Mouse (Mus musculus) ES-E14 (cell line): ENCODE measurements around the gene 5430419D17Rik.

Experiments
- CHD2 ChIP-seq: IDR thresholded peaks from 2 replicates; pipeline ENCODE4 v1.6.1; 2014; ENCODE audit warnings: mild to moderate bottlenecking, low read depth, low read length, inconsistent platforms
- MAFK ChIP-seq: IDR thresholded peaks from 2 replicates; pipeline ENCODE4 v1.6.1; 2014; ENCODE audit warnings: mild to moderate bottlenecking, low read depth, low read length, inconsistent platforms; ENCODE audit not compliant: insufficient read depth
- ZC3H11A ChIP-seq: IDR thresholded peaks from 2 replicates; pipeline ENCODE4 v1.6.1; 2012; ENCODE audit warnings: low read depth, mild to moderate bottlenecking, inconsistent platforms, low read length, borderline replicate concordance
- ZNF384 ChIP-seq: IDR thresholded peaks from 2 replicates; pipeline ENCODE4 v1.6.1; 2012; ENCODE audit warnings: low read depth, low read length, inconsistent platforms

- no peak for TF ChIP-seq ZC3H11A
- no peak for TF ChIP-seq MAFK
- TF ChIP-seq ZNF384: no peak
- TF ChIP-seq CHD2: no peak
These were observed at the start of gene 5430419D17Rik for GRCm38 (mm10) chr7:131174121-131174520.
